ENCODE assay signal across 18 mouse cellular contexts in genomic region chr13:98699051-98699744, GRCm38 (mm10). TPM values are rescaled to one million over a fixed set of nuclear protein-coding genes. Genes with fewer than 3 reads are reported as not detected.
DNase-seq lines count a peak whose midpoint lies in the region; ATAC-seq lines count a peak whose summit lies in the region.
"Had no signal": no experiment of that assay in that cellular context is flagged by ENCODE, and none has a peak within 500 bp of the region (broad histone marks: within the 10 kb centered on the region; RNA-seq: fewer than 3 reads in every experiment).

No protein-coding gene starts in this region.

- H3K4me1 ChIP-seq in heart, embryonic 14.5 days (ENCODE audit: control insufficient read depth in 2 of 2, insufficient read depth in 2 of 2, low read length in 2 of 2), result peaks cover 29 to 33% of the 10 kb centered on the region in 2 experiments
- peaks cover 31% of the 10 kb centered on the region for H3K4me1 ChIP-seq in kidney, embryonic 15.5 days
- peaks cover 15% of the 10 kb centered on the region for H3K4me1 ChIP-seq in stomach, embryonic 16.5 days (ENCODE audit: control insufficient read depth, insufficient read depth, low read length)
- H3K4me1 ChIP-seq in midbrain, embryonic 15.5 days, result peaks cover 8% of the 10 kb centered on the region

- DNase-seq in heart, postnatal 14 days, result no peak
- peak; percentile 37 to 56 for DNase-seq in lung, adult 18-20 months
- no peak for DNase-seq in lung, postnatal 14 days
- DNase-seq in adrenal gland, adult (ENCODE audit: inconsistent age in 2 of 2, low spot score in 1 of 2), result no peak
- DNase-seq: cerebellum, adult 11 months; forebrain, postnatal 0 days; gastrocnemius, postnatal 14 days; liver, postnatal 0 days; right cerebral cortex, postnatal 14 days; thymus, postnatal 14 days had no signal

- H3K4me2 ChIP-seq in heart, embryonic 14.5 days (ENCODE audit: low read length), result peak overlapping the region; percentile 29; the same call in 1 of the 2 replicates
- H3K4me2 ChIP-seq in kidney, embryonic 15.5 days, result no peak overlapping the region
- H3K4me2 ChIP-seq in stomach, embryonic 16.5 days (ENCODE audit: low read depth, low read length), result no peak overlapping the region
- no peak overlapping the region for H3K4me2 ChIP-seq in midbrain, embryonic 15.5 days
- H3K4me2 ChIP-seq: hindbrain, embryonic 15.5 days; limb, embryonic 12.5 days; midbrain, embryonic 12.5 days had no signal

- 0 out of 4 replicates have a peak overlapping the region, but pooled peaks have one; percentile 13 to 16 for H3K27ac ChIP-seq in heart, embryonic 14.5 days (replicated peaks in 1 of 2; ENCODE audit: control insufficient read depth in 1 of 2, insufficient read depth in 1 of 2, low read depth in 2 of 2, low read length in 2 of 2)
- H3K27ac ChIP-seq in kidney, embryonic 15.5 days, result peak overlapping the region; percentile 56
- peak overlapping the region; percentile 87 for H3K27ac ChIP-seq in stomach, embryonic 16.5 days (ENCODE audit: low read length)
- no peak overlapping the region for H3K27ac ChIP-seq in midbrain, embryonic 15.5 days
- H3K27ac ChIP-seq: hindbrain, embryonic 15.5 days; limb, embryonic 12.5 days; midbrain, embryonic 12.5 days had no signal

- intact Hi-C loops in heart, postnatal 14 days (cut with DNase I), result no loop called here

- 34% methylated on average over 14 of the region's 14 CpGs for WGBS in heart, embryonic 14.5 days
- WGBS in kidney, embryonic 15.5 days, result 38% methylated on average over 14 of the region's 14 CpGs
- 36% methylated on average over 14 of the region's 14 CpGs for WGBS in stomach, embryonic 16.5 days
- WGBS in midbrain, embryonic 15.5 days, result 81% methylated on average over 14 of the region's 14 CpGs

- peaks cover 5% of the 10 kb centered on the region for H3K27me3 ChIP-seq in heart, embryonic 14.5 days (ENCODE audit: control insufficient read depth, insufficient read depth, low read length)
- H3K27me3 ChIP-seq in kidney, embryonic 15.5 days, result peaks cover 12% of the 10 kb centered on the region
- peaks cover 8% of the 10 kb centered on the region; the same call in 1 of the 2 replicates for H3K27me3 ChIP-seq in stomach, embryonic 16.5 days (ENCODE audit: control insufficient read depth, insufficient read depth, low read length)
- peaks cover 17% of the 10 kb centered on the region for H3K27me3 ChIP-seq in midbrain, embryonic 15.5 days (replicated peaks)

- ATAC-seq in heart, embryonic 14.5 days (ENCODE audit: insufficient number of reproducible peaks, insufficient read depth, low FRiP score, low read depth), result no peak
- no peak for ATAC-seq in kidney, embryonic 15.5 days (replicated peaks; ENCODE audit: low FRiP score)
- ATAC-seq in stomach, embryonic 16.5 days (ENCODE audit: insufficient read depth, low FRiP score), result peak; percentile 65; the same call in 1 of the 2 replicates
- no peak for ATAC-seq in midbrain, embryonic 15.5 days (replicated peaks)
- ATAC-seq: forebrain, postnatal 0 days; liver, postnatal 0 days had no signal

- no peak overlapping the region for H3K4me3 ChIP-seq in heart, embryonic 14.5 days (ENCODE audit: control insufficient read depth in 1 of 2, insufficient read depth in 1 of 2, low read depth in 1 of 2, low read length in 2 of 2)
- H3K4me3 ChIP-seq in kidney, embryonic 15.5 days (replicated peaks), result no peak overlapping the region
- no peak overlapping the region for H3K4me3 ChIP-seq in stomach, embryonic 16.5 days (replicated peaks; ENCODE audit: low read length)
- no peak overlapping the region for H3K4me3 ChIP-seq in midbrain, embryonic 15.5 days
- H3K4me3 ChIP-seq: hindbrain, embryonic 15.5 days; limb, embryonic 12.5 days; midbrain, embryonic 12.5 days had no signal

- no peaks in the 10 kb centered on the region for H3K36me3 ChIP-seq in heart, embryonic 14.5 days (ENCODE audit: control insufficient read depth, insufficient read depth, low read length)
- no peaks in the 10 kb centered on the region for H3K36me3 ChIP-seq in kidney, embryonic 15.5 days
- no peaks in the 10 kb centered on the region for H3K36me3 ChIP-seq in stomach, embryonic 16.5 days (ENCODE audit: control insufficient read depth, insufficient read depth, low read length)
- H3K36me3 ChIP-seq in midbrain, embryonic 15.5 days (replicated peaks), result no peaks in the 10 kb centered on the region
- H3K36me3 ChIP-seq: G1E; hindbrain, embryonic 15.5 days; limb, embryonic 12.5 days; midbrain, embryonic 12.5 days had no signal

- no peaks in the 10 kb centered on the region for H3K9me3 ChIP-seq in heart, embryonic 14.5 days (ENCODE audit: control insufficient read depth, low read length)
- no peaks in the 10 kb centered on the region for H3K9me3 ChIP-seq in kidney, embryonic 15.5 days (replicated peaks)
- H3K9me3 ChIP-seq in stomach, embryonic 16.5 days (replicated peaks; ENCODE audit: control insufficient read depth, low read length), result no peaks in the 10 kb centered on the region
- no peaks in the 10 kb centered on the region for H3K9me3 ChIP-seq in midbrain, embryonic 15.5 days
- H3K9me3 ChIP-seq: G1E; hindbrain, embryonic 15.5 days; limb, embryonic 12.5 days; midbrain, embryonic 12.5 days had no signal

- H3K9ac ChIP-seq in heart, embryonic 14.5 days (ENCODE audit: low read length), result no peak overlapping the region
- H3K9ac ChIP-seq in kidney, embryonic 15.5 days, result no peak overlapping the region
- H3K9ac ChIP-seq in stomach, embryonic 16.5 days (ENCODE audit: low read length), result 0 out of 2 replicates have a peak overlapping the region, but pooled peaks have one; percentile 3
- no peak overlapping the region for H3K9ac ChIP-seq in midbrain, embryonic 15.5 days
- H3K9ac ChIP-seq: forebrain, postnatal 0 days; hindbrain, embryonic 15.5 days; limb, embryonic 12.5 days; liver, postnatal 0 days; midbrain, embryonic 12.5 days had no signal

RNA-seq across cellular contexts. Expression of gene Tmem171, which starts 4.6 kb away (rescaled TPM):
- polyA plus RNA-seq in heart, embryonic 14.5 days (2014; fragmentation: Nextera tagmentation; extraction: Ambion mirVana), result 1.4 and 2.1 TPM in 2 replicates
- total RNA-seq in heart, postnatal 14 days (2021), result 1 to 10 TPM; 5.0 to 7.0 TPM
- 6.5 and 8.0 TPM in 2 replicates for polyA plus RNA-seq in kidney, embryonic 15.5 days (2015; fragmentation: Nextera tagmentation; extraction: Ambion mirVana)
- 6.7 and 8.7 TPM in 2 replicates for polyA plus RNA-seq in stomach, embryonic 16.5 days (2015; fragmentation: Nextera tagmentation; extraction: Ambion mirVana)
- not detected in 2 replicates for polyA plus RNA-seq in midbrain, embryonic 15.5 days (2015; fragmentation: Nextera tagmentation; extraction: Ambion mirVana)
- total RNA-seq: forebrain, postnatal 0 days had no signal
- polyA plus RNA-seq: forebrain, postnatal 0 days; G1E; hindbrain, embryonic 15.5 days; midbrain, embryonic 12.5 days had no signal

Comparison
In these comparisons a context has a peak if more than half of its experiments do, and no peak if none do; other contexts are left out.
1. DNase-seq: peak in lung, adult 18-20 months (2 of 2); none in heart, postnatal 14 days (0 of 2), lung, postnatal 14 days (single experiment) and adrenal gland, adult (0 of 2).